Mouse (Mus musculus) spleen, adult 2 months (tissue): Measurements from ENCODE around the gene Fam89b. TPM values are rescaled to one million over a fixed set of nuclear protein-coding genes. Genes with fewer than 3 reads are reported as not detected.

Experiments used
- DNase-seq, 2 experiments: peaks; one replicate each; pipeline versions ENCODE4 v3.0.0 to v3.0.0-alpha.2; 2012 to 2021; ENCODE audit warnings: low spot score in 2 of 2, low read depth in 1 of 2
- H3K27ac ChIP-seq: fragments of 200-500 bp; 2 replicates; pipeline ENCODE4 v1.5.1; 2012; ENCODE audit warnings: low read length, inconsistent platforms; ENCODE audit not compliant: insufficient read depth
- H3K27me3 ChIP-seq: fragments of 200-500 bp; 2 replicates; pipeline ENCODE4 v1.6.1; 2012; ENCODE audit warnings: mild to moderate bottlenecking, moderate library complexity, low read length, inconsistent platforms; ENCODE audit not compliant: control insufficient read depth, insufficient read depth
- H3K36me3 ChIP-seq: fragments of 200-500 bp; 2 replicates; pipeline ENCODE4 v1.6.1; 2012; ENCODE audit warnings: mild to moderate bottlenecking, low read length, inconsistent platforms; ENCODE audit not compliant: control insufficient read depth, insufficient read depth
- H3K4me1 ChIP-seq: fragments of 200-500 bp; 2 replicates; pipeline ENCODE4 v1.6.1; 2011; ENCODE audit warnings: inconsistent platforms; ENCODE audit not compliant: control insufficient read depth, insufficient read depth, insufficient read length
- H3K4me3 ChIP-seq: fragments of 200-500 bp; 2 replicates; pipeline ENCODE4 v1.5.1; 2011; ENCODE audit warnings: mild to moderate bottlenecking, inconsistent platforms; ENCODE audit not compliant: insufficient read depth, insufficient read length; ENCODE audit errors: extremely low read depth
- CTCF ChIP-seq: fragments of 200-500 bp; IDR thresholded peaks from 2 replicates; pipeline ENCODE4 v1.5.1; 2011; ENCODE audit warnings: mild to moderate bottlenecking, inconsistent platforms; ENCODE audit not compliant: insufficient read depth, insufficient read length, insufficient replicate concordance; ENCODE audit errors: extremely low read depth
- POLR2A ChIP-seq: fragments of 200-500 bp; IDR thresholded peaks from 2 replicates; pipeline ENCODE4 v1.6.1; 2011; ENCODE audit warnings: low read depth, low read length, inconsistent platforms
- WGBS: fragments of 180-500 bp; shearing (Covaris S2); methylation state at CpG from one replicate; pipeline ENCODE4 v1.1.7; 2018; 5-methylcytosine and 5-hydroxymethylcytosine counted together
- polyA plus RNA-seq: library from polyadenylated mRNA; depleted of rRNA; stranded (reverse); fragments of >200 nt; gene quantifications from 2 replicates; pipeline ENCODE4 v1.2.3, GENCODE M21; 2012

Fam89b gene
- polyA plus RNA-seq, 1 experiment = 124 TPM

- Histone ChIP-seq H3K4me1 (peaks cover 13% of the 10 kb centered on the region; the same call in 1 of the 2 replicates), H3K27ac (no peak overlapping the region), H3K27me3 (no peaks in the 10 kb centered on the region), H3K36me3 (peaks cover 47% of the 10 kb centered on the region), H3K4me3 (no peak overlapping the region)
- no peak for DNase-seq
- 88% methylated on average over 10 of the region's 10 CpGs for WGBS
- TF ChIP-seq POLR2A (no peak), CTCF (no peak)
Measured at GRCm38 (mm10) chr19:5716955-5717354, 12.5 kb downstream of the Fam89b start.

GRCm38 (mm10) chr19:5715793-5716688 lies 13.4 kb downstream of the Fam89b start:
- H3K27ac ChIP-seq = no peak overlapping the region
- peaks cover 38% of the 10 kb centered on the region for H3K36me3 ChIP-seq
- DNase-seq = no peak
- H3K27me3 ChIP-seq = no peaks in the 10 kb centered on the region
- H3K4me3 ChIP-seq = no peak overlapping the region
- TF ChIP-seq POLR2A = no peak
- TF ChIP-seq CTCF = no peak
- peaks cover 17% of the 10 kb centered on the region; the same call in 1 of the 2 replicates for H3K4me1 ChIP-seq
- 86% methylated on average over 43 of the region's 43 CpGs for WGBS

- 17% methylated on average over 2 of the region's 2 CpGs for WGBS
- Histone ChIP-seq H3K4me1 (peaks cover 17% of the 10 kb centered on the region; the same call in 1 of the 2 replicates), H3K27me3 (no peaks in the 10 kb centered on the region), H3K36me3 (peaks cover 30% of the 10 kb centered on the region), H3K27ac (peak overlapping the region; percentile 30; the same call in 1 of the 2 replicates), H3K4me3 (no peak overlapping the region)
- no peak for DNase-seq
- TF ChIP-seq POLR2A (no peak), CTCF (no peak)
Measured at GRCm38 (mm10) chr19:5713730-5714129, 15.7 kb downstream of the Fam89b start.

- Histone ChIP-seq H3K36me3 (peaks cover 33% of the 10 kb centered on the region), H3K27ac (peak overlapping the region; percentile 30; the same call in 1 of the 2 replicates), H3K27me3 (no peaks in the 10 kb centered on the region), H3K4me3 (no peak overlapping the region), H3K4me1 (peaks cover 17% of the 10 kb centered on the region; the same call in 1 of the 2 replicates)
- WGBS = 69% methylated on average over 5 of the region's 5 CpGs
- TF ChIP-seq CTCF (no peak), POLR2A (no peak)
- DNase-seq = no peak
Measured at GRCm38 (mm10) chr19:5713255-5713654, 16.2 kb downstream of the Fam89b start.

DNA sequence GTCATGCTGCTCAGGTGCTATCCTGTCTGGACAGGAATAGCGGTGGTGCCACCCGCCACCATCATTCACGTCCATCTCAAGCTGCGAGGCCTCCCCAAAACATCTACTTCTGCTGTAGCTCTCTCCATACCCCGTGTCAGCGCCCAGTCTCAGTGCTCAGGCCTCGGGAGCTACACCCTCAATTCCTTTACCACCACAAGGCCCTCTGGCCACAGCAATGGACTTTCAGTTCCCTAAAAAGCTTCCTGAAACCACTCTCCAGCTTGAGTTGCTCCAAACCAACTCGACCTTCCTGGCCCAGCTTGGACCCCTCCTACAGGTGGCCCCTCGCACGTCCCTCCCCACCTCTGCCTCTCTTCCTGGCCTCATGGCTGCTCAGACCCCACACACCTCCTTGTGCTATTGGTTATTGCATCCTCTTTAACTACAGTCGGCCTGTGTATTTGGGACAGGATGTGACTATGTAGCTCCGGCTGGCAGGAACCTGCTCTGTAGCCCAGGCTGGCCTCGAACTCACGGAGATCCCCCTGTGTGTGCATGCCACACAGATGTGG lies 17.5 kb downstream of the Fam89b start:
- TF ChIP-seq POLR2A (no peak), CTCF (no peak)
- WGBS = 54% methylated on average over 14 of the region's 14 CpGs
- no peak for DNase-seq
- Histone ChIP-seq H3K27ac (peak overlapping the region; percentile 51), H3K27me3 (no peaks in the 10 kb centered on the region), H3K4me3 (no peak overlapping the region), H3K36me3 (peaks cover 33% of the 10 kb centered on the region), H3K4me1 (peaks cover 17% of the 10 kb centered on the region; the same call in 1 of the 2 replicates)

GRCm38 (mm10) chr19:5711218-5711617 lies 18.2 kb downstream of the Fam89b start:
- no peaks in the 10 kb centered on the region for H3K27me3 ChIP-seq
- H3K27ac ChIP-seq = no peak overlapping the region; the same call in 1 of the 2 replicates
- 63% methylated on average over 3 of the region's 3 CpGs for WGBS
- H3K36me3 ChIP-seq = peaks cover 36% of the 10 kb centered on the region
- TF ChIP-seq POLR2A = no peak
- peak; percentile 73; the same call in 1 of the 2 replicates for TF ChIP-seq CTCF
- H3K4me3 ChIP-seq = no peak overlapping the region
- H3K4me1 ChIP-seq = peaks cover 17% of the 10 kb centered on the region; the same call in 1 of the 2 replicates
- DNase-seq = peak in 1 of 2 experiments; percentile 58

GRCm38 (mm10) chr19:5710581-5710980 lies 18.9 kb downstream of the Fam89b start:
- peaks cover 33% of the 10 kb centered on the region for H3K36me3 ChIP-seq
- WGBS = 97% methylated on average over 8 of the region's 8 CpGs
- no peak for TF ChIP-seq CTCF
- H3K27ac ChIP-seq = no peak overlapping the region
- H3K27me3 ChIP-seq = no peaks in the 10 kb centered on the region
- DNase-seq = no peak
- H3K4me3 ChIP-seq = no peak overlapping the region
- H3K4me1 ChIP-seq = peaks cover 17% of the 10 kb centered on the region; the same call in 1 of the 2 replicates
